Mouse (Mus musculus) urinary bladder, postnatal 36 days (tissue): Measurements from ENCODE around the gene Tcirg1.

Source experiments
- DNase-seq, 2 experiments: peaks; one replicate each; pipeline ENCODE4 v3.0.0; 2022; ENCODE audit warnings: low spot score in 2 of 2, mixed read lengths in 1 of 2

Gene Tcirg1

GRCm38 (mm10) chr19:3927989-3928388 is 21.1 kb upstream of the Tcirg1 start:
- DNase-seq: no peak

DNA sequence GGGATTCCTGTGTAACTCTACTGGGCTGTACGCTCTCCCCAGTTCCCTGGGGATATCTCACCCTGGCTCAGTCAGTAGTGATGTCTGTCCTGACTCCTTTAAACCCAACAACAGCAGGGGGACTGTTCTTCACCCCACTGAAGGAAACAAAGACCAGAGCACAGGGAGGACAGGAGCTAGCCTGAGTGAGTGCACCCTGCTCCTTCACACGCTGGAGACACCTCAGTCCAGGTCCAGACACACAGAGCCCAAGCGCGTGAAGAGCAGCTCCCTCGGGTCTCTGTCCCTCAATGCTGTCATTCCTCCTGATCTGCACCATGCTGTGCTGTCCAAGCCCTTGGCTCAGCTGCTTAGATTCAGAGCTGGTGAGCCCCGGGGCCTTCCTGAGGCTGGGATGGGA is 19.8 kb upstream of the Tcirg1 start:
- no peak for DNase-seq

- no peak for DNase-seq
Measured at GRCm38 (mm10) chr19:3926279-3926678, 19.3 kb upstream of the Tcirg1 start.

DNA sequence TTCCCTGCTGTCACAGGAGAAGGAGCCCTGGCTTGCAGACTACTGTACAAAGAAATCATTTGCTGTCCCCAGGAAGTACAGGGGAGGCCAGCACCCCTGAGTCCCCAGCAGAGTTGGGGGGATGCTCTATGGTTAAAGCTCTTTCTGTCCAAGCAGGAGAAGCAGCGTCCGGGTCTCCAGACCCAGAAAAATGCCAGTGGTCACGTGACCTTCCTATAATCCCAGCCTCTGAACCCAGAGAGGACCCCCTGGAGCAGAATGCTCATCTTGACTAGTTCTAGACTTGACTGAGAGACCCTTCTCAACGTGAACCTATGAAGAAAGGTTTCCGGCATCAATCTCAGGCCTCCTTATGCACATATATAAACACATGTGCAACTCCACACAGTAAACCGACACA is 18.9 kb upstream of the Tcirg1 start:
- no peak for DNase-seq

DNA sequence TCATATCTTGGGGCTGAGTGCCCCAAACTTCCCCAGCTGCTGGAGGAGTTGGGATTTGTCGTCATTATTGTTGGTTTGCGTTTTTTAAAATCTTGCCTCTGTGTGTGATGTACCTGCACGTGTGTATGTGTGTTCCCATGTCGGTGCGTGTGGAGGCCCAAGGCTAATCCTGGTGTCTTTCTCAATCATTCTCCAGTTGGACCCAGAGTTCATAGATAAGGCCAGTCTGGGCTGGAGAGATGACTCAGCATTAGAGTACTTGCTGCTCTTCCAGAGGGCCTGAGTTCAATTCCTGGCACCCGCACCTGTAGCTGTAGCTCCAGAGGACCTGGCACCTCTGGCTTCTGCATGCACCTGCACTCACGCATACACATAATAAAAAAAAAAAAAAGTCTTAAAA is 17.9 kb upstream of the Tcirg1 start:
- DNase-seq: no peak

- no peak for DNase-seq
Measured at GRCm38 (mm10) chr19:3924190-3924589, 17.3 kb upstream of the Tcirg1 start.

DNA sequence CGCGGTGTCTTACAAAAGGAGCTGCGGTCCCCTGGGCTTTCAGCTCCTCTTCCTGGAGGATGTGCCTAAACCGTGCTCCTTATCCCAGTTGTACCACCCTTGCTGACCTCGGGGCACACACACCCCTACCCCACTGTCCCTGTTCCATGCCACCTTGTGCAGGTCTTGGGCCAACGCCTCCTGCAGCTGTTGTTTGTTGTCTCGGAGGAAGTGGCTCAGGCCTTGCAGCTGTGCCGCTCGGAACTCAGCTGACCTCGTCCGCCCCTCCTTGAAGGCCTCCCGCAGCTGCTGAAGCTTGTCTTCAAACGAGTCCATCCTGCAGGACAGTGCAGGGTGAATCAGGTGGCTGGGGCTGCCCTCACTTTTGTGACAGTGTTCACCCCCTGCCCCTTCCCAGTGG is 16.7 kb upstream of the Tcirg1 start:
- DNase-seq: no peak

GRCm38 (mm10) chr19:3922661-3923371 is 15.9 kb upstream of the Tcirg1 start:
- DNase-seq: no peak

DNA sequence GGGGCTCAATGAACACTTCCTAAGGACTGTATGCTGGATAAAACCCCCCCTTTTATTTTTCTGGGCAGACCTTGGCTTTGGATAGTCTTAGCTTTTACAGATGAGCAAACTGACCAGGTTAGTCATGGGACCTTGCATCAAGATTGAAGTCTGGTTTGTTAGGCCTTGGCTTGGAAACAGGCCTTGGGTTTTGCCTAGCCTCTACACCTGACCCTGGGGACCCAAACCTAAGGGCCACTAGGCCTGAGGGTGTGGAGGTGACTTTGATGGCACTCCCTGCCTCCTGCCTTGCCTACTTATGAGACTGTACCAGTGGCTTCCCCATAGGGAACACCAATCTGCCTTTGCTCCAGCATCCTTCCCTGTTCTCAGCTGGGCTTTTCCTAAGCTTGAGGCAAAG is 13.0 kb upstream of the Tcirg1 start:
- DNase-seq: no peak

- no peak for DNase-seq
Measured at GRCm38 (mm10) chr19:3916727-3917126, 9.8 kb upstream of the Tcirg1 start.

GRCm38 (mm10) chr19:3914535-3914934 is 7.6 kb upstream of the Tcirg1 start:
- no peak for DNase-seq

- DNase-seq: no peak
Measured at GRCm38 (mm10) chr19:3913692-3914091, 6.8 kb upstream of the Tcirg1 start.

- peak; percentile 90 to 92 for DNase-seq
Measured at GRCm38 (mm10) chr19:3912337-3913204, 5.6 kb upstream of the Tcirg1 start, which contains the start of gene Ndufs8. Gene Ndufs8 (minus strand): TSS chr19:3912774.

DNA sequence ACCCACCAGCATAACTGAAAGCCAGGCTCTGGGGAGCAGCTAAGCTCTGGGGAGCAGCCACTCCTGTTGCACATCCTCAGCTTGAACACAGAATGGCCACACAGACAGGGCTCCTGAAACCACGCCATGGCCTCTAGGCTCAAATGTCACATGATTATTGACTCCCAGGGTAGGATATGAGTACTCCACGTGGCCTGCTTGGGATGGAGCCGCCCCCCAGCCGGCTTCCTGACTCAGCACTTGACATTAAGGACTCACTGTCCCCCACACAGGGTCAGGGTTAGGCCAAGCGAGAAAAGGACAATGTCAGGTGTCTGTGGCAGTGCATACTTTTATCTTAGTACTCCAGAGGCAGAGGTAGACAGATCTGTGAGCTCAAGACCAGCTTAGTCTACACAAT is 3.3 kb upstream of the Tcirg1 start:
- DNase-seq: no peak

GRCm38 (mm10) chr19:3907876-3908660 is 1.1 kb upstream of the Tcirg1 start:
- DNase-seq: no peak

- no peak for DNase-seq
Measured at GRCm38 (mm10) chr19:3906326-3906725, 607 bp downstream of the Tcirg1 start.

- peak in 1 of 2 experiments; percentile 56 for DNase-seq
Measured at GRCm38 (mm10) chr19:3905261-3905969, 1.5 kb downstream of the Tcirg1 start.

- DNase-seq: no peak
Measured at GRCm38 (mm10) chr19:3904363-3904675, 2.6 kb downstream of the Tcirg1 start.

DNA sequence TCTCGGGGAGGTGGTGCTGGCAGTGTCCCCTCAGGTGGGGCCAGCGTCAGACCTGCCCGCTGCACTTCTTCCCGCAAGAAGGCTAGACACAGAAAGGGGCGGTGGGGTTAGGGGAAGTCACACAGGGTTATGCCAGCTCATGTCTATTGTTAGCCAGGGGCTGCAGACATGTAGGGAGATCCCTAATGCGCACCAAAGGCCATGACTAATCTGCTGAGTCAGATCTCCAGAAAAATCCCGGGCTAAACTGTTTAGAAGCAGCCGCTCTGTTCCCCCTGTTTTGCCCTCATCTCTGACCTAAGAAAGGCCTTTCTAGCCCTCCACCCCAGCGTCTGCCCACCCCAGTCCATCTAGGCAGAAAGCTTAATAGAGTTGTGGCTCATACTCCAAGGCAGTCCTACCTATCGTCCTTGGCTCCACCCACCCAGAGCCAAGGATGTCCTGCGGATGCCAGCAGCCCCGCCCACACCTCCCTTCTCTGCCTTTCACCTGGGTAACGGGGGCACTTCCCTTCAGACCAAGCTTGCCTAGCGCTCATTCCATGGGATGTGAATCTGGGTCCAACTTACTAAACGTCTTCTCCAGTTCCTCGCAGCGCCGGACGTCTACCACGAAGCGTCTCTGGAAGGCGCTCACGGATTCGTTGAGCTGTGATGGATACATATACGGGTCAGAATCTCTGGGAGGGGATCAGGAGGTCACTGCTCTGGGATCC is 3.1 kb downstream of the Tcirg1 start:
- DNase-seq: no peak

- DNase-seq: no peak
Measured at GRCm38 (mm10) chr19:3902966-3903365, 4.0 kb downstream of the Tcirg1 start.

- DNase-seq: no peak
Measured at GRCm38 (mm10) chr19:3899618-3900017, 7.3 kb downstream of the Tcirg1 start.
